Mouse (Mus musculus): ENCODE measurements around the gene Il34.

The Il34 gene

GRCm38 (mm10) chr8:110779924-110780718 is 25.6 kb downstream of the Il34 start:
- in situ Hi-C loops (cut with MboI, MseI): no loop called here

- in situ Hi-C loops (cut with MboI, MseI): no loop called here
These were observed 29.4 kb downstream of the Il34 start for GRCm38 (mm10) chr8:110776335-110776734.

- in situ Hi-C loops (cut with MboI, MseI): no loop called here
These were observed 30.0 kb downstream of the Il34 start for GRCm38 (mm10) chr8:110775721-110776120.

- in situ Hi-C loops (cut with MboI, MseI): no loop called here
These were observed 30.4 kb downstream of the Il34 start for GRCm38 (mm10) chr8:110775316-110775715.

GRCm38 (mm10) chr8:110774725-110775124 is 31.0 kb downstream of the Il34 start:
- in situ Hi-C loops (cut with MboI, MseI): no loop called here

- in situ Hi-C loops (cut with MboI, MseI): no loop called here
These were observed 31.7 kb downstream of the Il34 start for GRCm38 (mm10) chr8:110774047-110774446.

- in situ Hi-C loops (cut with MboI, MseI): no loop called here
These were observed 33.3 kb downstream of the Il34 start for GRCm38 (mm10) chr8:110772452-110772851.

- in situ Hi-C loops (cut with MboI, MseI): loop anchor here (10.0 kb wide), 1 partner anchor 62 kb away; no protein-coding TSS in a partner anchor
These were observed 38.5 kb downstream of the Il34 start for GRCm38 (mm10) chr8:110767261-110767660.

GRCm38 (mm10) chr8:110764671-110765070 is 41.1 kb downstream of the Il34 start:
- in situ Hi-C loops (cut with MboI, MseI): loop anchor here (10.0 kb wide), 1 partner anchor 60 kb away; no protein-coding TSS in a partner anchor

GRCm38 (mm10) chr8:110761988-110762387 is 43.7 kb downstream of the Il34 start:
- in situ Hi-C loops (cut with MboI, MseI): loop anchor here (10.0 kb wide), 1 partner anchor 57 kb away; no protein-coding TSS in a partner anchor

GRCm38 (mm10) chr8:110761185-110761584 is 44.5 kb downstream of the Il34 start:
- in situ Hi-C loops (cut with MboI, MseI): loop anchor here (10.0 kb wide), 1 partner anchor 56 kb away; no protein-coding TSS in a partner anchor

- in situ Hi-C loops (cut with MboI, MseI): loop anchor here (10.0 kb wide), 1 partner anchor 56 kb away; no protein-coding TSS in a partner anchor
These were observed 45.3 kb downstream of the Il34 start for GRCm38 (mm10) chr8:110760280-110760940.

GRCm38 (mm10) chr8:110756196-110756595 is 49.5 kb downstream of the Il34 start:
- in situ Hi-C loops (cut with MboI, MseI): no loop called here

- in situ Hi-C loops (cut with MboI, MseI): no loop called here
These were observed 50.1 kb downstream of the Il34 start for GRCm38 (mm10) chr8:110755511-110756170.

GRCm38 (mm10) chr8:110754713-110755112 is 51.0 kb downstream of the Il34 start:
- in situ Hi-C loops (cut with MboI, MseI): no loop called here

GRCm38 (mm10) chr8:110751490-110751889 is 54.2 kb downstream of the Il34 start:
- in situ Hi-C loops (cut with MboI, MseI): no loop called here

- in situ Hi-C loops (cut with MboI, MseI): no loop called here
These were observed 55.5 kb downstream of the Il34 start for GRCm38 (mm10) chr8:110750269-110750668.

GRCm38 (mm10) chr8:110749500-110750170 is 56.1 kb downstream of the Il34 start:
- in situ Hi-C loops (cut with MboI, MseI): no loop called here

- in situ Hi-C loops (cut with MboI, MseI): no loop called here
These were observed 59.1 kb downstream of the Il34 start for GRCm38 (mm10) chr8:110746661-110747060.

- in situ Hi-C loops (cut with MboI, MseI): no loop called here
These were observed 60.6 kb downstream of the Il34 start for GRCm38 (mm10) chr8:110745162-110745561.

GRCm38 (mm10) chr8:110742452-110742818 is 63.3 kb downstream of the Il34 start:
- in situ Hi-C loops (cut with MboI, MseI): no loop called here
